Mouse (Mus musculus): ENCODE results near the gene Slc8b1. TPM values are rescaled to one million over a fixed set of nuclear protein-coding genes. Genes with fewer than 3 reads are reported as not detected.
A peak's percentile ranks its signal among the peaks of the same experiment; 100 is the strongest.
"Not testable (repeated sequence)": the region's sequence is repeated elsewhere in the genome, so short reads cannot be mapped to it uniquely, and the experiment has no call there.

Gene Slc8b1
- polyA plus RNA-seq, 1 experiment from 2014 or later = 2.8 TPM

DNA sequence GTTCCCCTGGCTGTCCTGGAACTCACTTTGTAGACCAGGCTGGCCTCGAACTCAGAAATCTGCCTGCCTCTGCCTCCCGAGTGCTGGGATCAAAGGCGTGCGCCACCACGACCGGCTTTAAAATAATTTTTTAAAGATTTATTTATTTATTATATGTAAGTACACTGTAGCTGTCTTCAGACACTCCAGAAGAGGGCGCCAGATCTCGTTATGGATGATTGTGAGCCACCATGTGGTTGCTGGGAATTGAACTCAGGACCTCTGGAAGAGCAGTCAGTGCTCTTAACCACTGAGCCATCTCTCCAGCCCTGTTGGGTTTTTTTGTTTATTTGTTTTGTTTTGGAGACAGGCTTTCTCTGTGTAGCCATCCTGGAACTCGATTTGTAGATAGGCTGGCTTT, 10.4 kb upstream of the Slc8b1 start:
- not testable (repeated sequence) for H3K4me2 ChIP-seq
- 90% methylated on average over 9 of the region's 9 CpGs for WGBS

DNA sequence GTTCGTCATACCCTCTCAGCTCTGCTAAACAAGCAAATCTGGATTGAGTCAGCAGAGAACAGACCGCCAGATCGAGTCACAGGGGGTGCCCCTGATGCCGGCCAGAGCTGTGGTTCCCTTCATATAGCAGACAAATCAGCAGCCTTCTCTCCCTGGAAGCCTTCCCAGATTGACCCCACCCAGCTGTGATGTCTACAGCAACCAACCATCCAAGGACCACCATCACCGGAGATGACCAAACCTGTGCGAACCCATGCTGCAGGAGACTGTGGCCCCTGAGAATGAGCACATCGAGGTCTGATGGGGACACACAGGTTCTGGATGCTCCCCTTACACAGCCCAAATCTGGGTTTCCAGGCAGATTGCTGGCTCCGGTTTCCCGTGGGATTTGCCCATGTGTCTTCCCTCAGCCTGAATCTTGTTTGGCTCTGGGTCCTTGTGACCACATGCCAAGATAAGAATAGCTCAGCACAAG, 8.8 kb upstream of the Slc8b1 start:
- Histone ChIP-seq H3K4me3 (replicated peaks) (peak overlapping the region; percentile 90), H3K9me3 (no peaks in the 10 kb centered on the region), H3K9ac (peak overlapping the region; percentile 89; the same call in 1 of the 2 replicates), H3K27ac (no peak overlapping the region), H3K36me3 (replicated peaks) (peaks cover 9% of the 10 kb centered on the region; the same call in 1 of the 2 replicates), H3K4me2 (peak overlapping the region; percentile 97), H3K27me3 (no peaks in the 10 kb centered on the region), H3K4me1 (peaks cover 18% of the 10 kb centered on the region)
- WGBS = 72% methylated on average over 9 of the region's 9 CpGs
- no peak for ATAC-seq (ENCODE audit: low FRiP score)

More for the DNA sequence above, 10.4 kb upstream of the Slc8b1 start:
- not testable (repeated sequence) for H3K27me3 ChIP-seq; H3K9ac ChIP-seq; H3K9me3 ChIP-seq; H3K4me3 ChIP-seq (replicated peaks); ATAC-seq (ENCODE audit: low FRiP score); H3K36me3 ChIP-seq (replicated peaks); H3K27ac ChIP-seq
- H3K4me1 ChIP-seq = peaks cover 17% of the 10 kb centered on the region

DNA sequence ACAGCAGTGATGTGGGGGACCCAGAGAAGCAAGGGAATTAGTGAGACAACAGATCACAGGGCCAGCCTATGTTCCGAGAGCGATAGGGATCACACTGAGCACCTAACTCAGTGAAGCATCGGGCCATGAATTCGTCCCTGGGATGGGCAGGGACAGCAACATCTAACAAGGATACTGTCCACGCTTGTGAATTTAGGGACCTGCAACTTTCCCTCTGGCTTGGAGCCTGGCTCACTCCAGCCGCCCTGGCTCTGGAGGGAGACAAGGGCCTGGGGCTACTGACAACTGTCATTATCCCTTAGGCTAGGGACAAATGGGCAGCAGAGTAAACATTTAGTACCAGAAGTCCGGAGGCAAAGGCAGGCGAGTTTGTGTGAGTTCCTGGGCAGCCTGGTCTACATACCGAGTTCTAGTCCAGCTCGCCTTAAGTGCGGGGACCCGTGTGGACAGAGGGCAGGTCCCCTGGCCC, 8.3 kb upstream of the Slc8b1 start:
- 9% methylated on average over 12 of the region's 12 CpGs for WGBS
- no peak for ATAC-seq (ENCODE audit: low FRiP score)

DNA sequence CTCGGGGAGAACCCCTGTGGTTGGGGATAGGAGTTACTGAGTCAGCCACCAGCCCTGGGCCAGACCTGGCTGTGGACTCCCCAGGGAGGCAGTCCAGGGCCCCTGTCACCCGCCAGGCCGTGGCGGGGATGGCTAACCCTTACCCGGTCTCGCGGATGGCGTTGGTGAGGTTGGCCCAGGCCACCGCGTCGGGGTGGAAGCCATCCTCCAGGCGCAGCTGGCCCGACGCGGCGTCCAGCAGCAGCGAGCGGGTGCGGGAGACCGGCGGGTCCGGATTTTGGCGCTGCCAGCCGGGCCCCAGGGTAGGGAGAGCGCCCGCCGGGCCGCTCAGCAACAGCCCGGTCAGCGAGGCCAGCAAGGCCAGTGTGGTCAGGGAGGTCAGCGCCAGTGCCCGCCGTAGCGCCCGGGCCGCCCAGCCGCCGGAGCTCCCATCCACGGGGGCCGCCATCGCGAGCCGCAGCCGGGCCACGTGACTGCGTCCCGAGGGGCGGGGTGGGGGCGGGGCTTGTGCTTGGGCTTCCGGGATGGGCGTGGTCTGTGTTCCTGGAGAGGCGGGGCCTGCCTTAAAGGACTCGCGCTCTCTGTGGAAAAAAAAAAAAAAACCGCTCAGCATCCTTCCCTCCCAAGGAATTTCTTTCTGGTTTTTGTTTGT, 7.7 kb upstream of the Slc8b1 start, which contains the start of gene Plbd2:
TSS of gene Plbd2 (minus strand) at position 482 of the 652 bp plus-strand sequence.
- peak within 1 kb of the TSS; percentile 89 for H3K9ac ChIP-seq
- peak; percentile 84 for ATAC-seq (ENCODE audit: low FRiP score)
- H3K9me3 ChIP-seq = no peaks in the 10 kb centered on the region
- H3K27ac ChIP-seq = no peak within 1 kb of the TSS
- H3K36me3 ChIP-seq (replicated peaks) = peaks cover 7% of the 10 kb centered on the region; the same call in 1 of the 2 replicates
- H3K4me3 ChIP-seq (replicated peaks) = peak within 1 kb of the TSS; percentile 90
- peaks cover 18% of the 10 kb centered on the region for H3K4me1 ChIP-seq
- no peaks in the 10 kb centered on the region for H3K27me3 ChIP-seq
- H3K4me2 ChIP-seq = peak within 1 kb of the TSS; percentile 97
- WGBS = under 1% methylated on average over 53 of the region's 55 CpGs

More for the DNA sequence above, 8.3 kb upstream of the Slc8b1 start:
- H3K36me3 ChIP-seq (replicated peaks) = peaks cover 9% of the 10 kb centered on the region; the same call in 1 of the 2 replicates
- peaks cover 18% of the 10 kb centered on the region for H3K4me1 ChIP-seq
- no peaks in the 10 kb centered on the region for H3K9me3 ChIP-seq
- no peaks in the 10 kb centered on the region for H3K27me3 ChIP-seq
- peak overlapping the region; percentile 89 for H3K9ac ChIP-seq
- H3K4me2 ChIP-seq = peak overlapping the region; percentile 97
- H3K4me3 ChIP-seq (replicated peaks) = peak overlapping the region; percentile 90
- no peak overlapping the region for H3K27ac ChIP-seq

DNA sequence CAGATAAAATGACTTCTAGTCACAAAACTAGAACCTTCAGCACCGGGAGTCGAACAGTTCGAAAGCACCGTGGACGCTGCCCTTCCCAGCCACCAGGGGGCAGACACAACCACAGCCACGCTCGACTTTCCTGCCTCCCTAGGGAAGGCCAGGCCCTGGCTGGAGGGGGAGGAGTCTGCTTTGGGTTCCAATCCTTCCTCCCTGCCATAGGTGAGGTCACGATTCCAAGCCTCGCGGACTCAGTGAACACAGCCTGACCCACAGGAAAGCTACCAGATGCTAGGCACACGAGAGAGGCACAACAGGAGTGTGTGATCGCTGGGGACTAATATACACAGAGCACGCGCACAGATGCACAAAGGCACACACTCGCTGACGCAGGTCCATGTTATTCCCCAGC, 5.6 kb upstream of the Slc8b1 start:
- Histone ChIP-seq H3K4me3 (replicated peaks) (no peak overlapping the region), H3K36me3 (replicated peaks) (no peaks in the 10 kb centered on the region), H3K9ac (no peak overlapping the region), H3K4me2 (0 out of 2 replicates have a peak overlapping the region, but pooled peaks have one; percentile 17), H3K27me3 (no peaks in the 10 kb centered on the region), H3K9me3 (no peaks in the 10 kb centered on the region), H3K27ac (no peak overlapping the region), H3K4me1 (peaks cover 20% of the 10 kb centered on the region)
- WGBS = 19% methylated on average over 16 of the region's 16 CpGs
- ATAC-seq (ENCODE audit: low FRiP score) = peak; percentile 27; the same call in 1 of the 2 replicates

DNA sequence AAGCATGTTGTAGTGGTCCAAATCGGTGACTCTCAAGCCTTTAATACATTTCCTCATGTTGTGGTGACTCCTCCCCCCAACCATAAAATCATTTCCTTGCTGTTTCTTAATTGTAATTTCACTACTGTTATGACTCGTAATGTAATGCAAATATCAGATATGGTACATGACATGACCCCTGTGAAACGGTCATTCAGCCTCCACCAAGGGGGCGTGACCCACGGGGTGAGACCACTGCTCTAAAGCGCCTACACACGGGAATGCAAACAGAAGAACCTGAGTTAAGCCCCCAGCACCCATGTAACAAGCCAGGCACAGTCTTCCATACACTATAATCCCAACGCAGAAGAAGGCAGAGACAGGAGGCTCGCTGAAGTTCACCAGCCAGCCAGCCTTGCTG, 5.2 kb upstream of the Slc8b1 start:
- Histone ChIP-seq H3K4me3 (replicated peaks) (no peak overlapping the region), H3K9me3 (no peaks in the 10 kb centered on the region), H3K27ac (no peak overlapping the region), H3K4me2 (no peak overlapping the region), H3K9ac (no peak overlapping the region), H3K36me3 (replicated peaks) (no peaks in the 10 kb centered on the region), H3K27me3 (no peaks in the 10 kb centered on the region), H3K4me1 (peaks cover 24% of the 10 kb centered on the region)
- ATAC-seq (ENCODE audit: low FRiP score) = no peak
- WGBS = 74% methylated on average over 9 of the region's 9 CpGs

DNA sequence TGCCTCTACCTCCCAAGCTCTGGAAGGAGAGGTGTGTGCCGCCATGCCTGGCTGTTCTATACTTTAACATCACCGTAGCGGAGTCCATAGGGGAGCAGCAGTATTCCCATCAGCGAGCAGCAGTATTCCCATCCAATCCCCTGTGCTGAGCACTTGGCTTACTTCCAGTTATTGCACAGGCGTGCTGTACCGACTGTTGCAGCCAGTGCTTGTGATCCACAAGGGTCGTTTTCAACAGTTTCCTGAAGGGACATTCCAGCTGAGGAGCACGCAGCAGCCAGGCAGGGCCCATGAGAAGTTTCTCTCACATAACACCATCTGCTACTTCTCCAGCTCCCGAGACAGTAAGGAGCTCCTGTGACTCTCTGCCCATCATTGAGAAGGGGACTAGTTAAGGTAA, 4.5 kb upstream of the Slc8b1 start:
- ATAC-seq (ENCODE audit: low FRiP score) = no peak
- no peaks in the 10 kb centered on the region for H3K36me3 ChIP-seq (replicated peaks)
- peaks cover 3% of the 10 kb centered on the region for H3K27me3 ChIP-seq
- WGBS = 75% methylated on average over 9 of the region's 9 CpGs
- H3K4me2 ChIP-seq = no peak overlapping the region
- no peak overlapping the region for H3K9ac ChIP-seq
- H3K9me3 ChIP-seq = no peaks in the 10 kb centered on the region
- H3K4me3 ChIP-seq (replicated peaks) = no peak overlapping the region
- no peak overlapping the region for H3K27ac ChIP-seq
- H3K4me1 ChIP-seq = peaks cover 31% of the 10 kb centered on the region

DNA sequence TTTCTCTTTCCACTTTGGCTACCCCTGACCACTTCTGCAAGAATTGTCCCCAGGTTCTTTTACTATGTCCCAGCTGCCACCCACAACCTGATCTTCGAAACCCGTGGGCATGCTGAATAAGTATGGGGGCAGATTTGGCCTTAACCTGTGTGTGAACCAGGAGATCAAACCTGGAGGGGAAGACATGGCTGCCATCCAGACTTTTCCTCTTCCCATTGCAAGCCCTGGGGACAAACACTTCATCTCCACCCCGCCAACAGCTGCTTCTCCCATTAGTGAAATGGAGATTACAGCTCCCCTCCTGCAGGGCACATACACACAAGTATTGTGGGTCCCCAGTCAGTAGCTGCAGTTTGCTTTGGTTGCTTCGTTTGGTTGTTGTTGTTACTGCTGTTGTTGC, 3.7 kb upstream of the Slc8b1 start:
- Histone ChIP-seq H3K4me3 (replicated peaks) (no peak overlapping the region), H3K4me2 (no peak overlapping the region), H3K9ac (no peak overlapping the region), H3K9me3 (no peaks in the 10 kb centered on the region), H3K36me3 (replicated peaks) (no peaks in the 10 kb centered on the region), H3K27ac (no peak overlapping the region), H3K4me1 (peaks cover 25% of the 10 kb centered on the region), H3K27me3 (peaks cover 11% of the 10 kb centered on the region)
- 53% methylated on average over 4 of the region's 4 CpGs for WGBS
- no peak for ATAC-seq (ENCODE audit: low FRiP score)

DNA sequence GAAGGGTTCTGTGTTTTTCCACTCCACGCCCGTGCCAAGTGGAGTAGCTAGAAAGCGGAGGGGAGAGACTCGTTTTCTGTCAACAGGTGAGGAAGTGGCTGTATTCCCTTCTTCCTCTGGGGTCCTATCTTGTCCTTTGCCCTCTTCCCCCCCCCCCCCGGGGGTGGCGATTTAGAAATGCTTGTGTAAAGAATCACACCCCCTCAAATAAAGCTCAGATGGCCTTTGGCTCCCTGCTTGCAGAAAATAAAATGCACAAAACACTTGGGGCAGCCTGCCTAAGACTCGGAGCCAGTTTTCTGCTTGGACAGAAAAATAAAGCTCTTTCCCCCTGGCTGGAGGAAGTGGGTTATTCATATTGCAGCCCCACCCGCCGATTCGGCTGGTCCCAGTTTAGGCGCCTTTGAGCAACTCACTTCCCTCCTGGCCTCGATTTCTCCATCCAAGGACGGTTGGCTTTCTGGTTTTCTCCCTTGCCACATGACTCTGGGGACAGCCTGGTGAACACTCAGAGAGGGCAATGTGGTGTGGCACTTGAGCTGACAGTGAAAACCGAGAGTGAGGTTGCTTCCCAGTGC, 764 bp downstream of the Slc8b1 start:
- Histone ChIP-seq H3K9ac (no peak overlapping the region; the same call in 1 of the 2 replicates), H3K4me3 (replicated peaks) (peak overlapping the region; percentile 46), H3K27me3 (peaks cover 22% of the 10 kb centered on the region), H3K36me3 (replicated peaks) (no peaks in the 10 kb centered on the region), H3K9me3 (no peaks in the 10 kb centered on the region), H3K27ac (no peak overlapping the region), H3K4me1 (peaks cover 35% of the 10 kb centered on the region), H3K4me2 (peak overlapping the region; percentile 59)
- no peak for ATAC-seq (ENCODE audit: low FRiP score)
- 31% methylated on average over 14 of the region's 14 CpGs for WGBS

DNA sequence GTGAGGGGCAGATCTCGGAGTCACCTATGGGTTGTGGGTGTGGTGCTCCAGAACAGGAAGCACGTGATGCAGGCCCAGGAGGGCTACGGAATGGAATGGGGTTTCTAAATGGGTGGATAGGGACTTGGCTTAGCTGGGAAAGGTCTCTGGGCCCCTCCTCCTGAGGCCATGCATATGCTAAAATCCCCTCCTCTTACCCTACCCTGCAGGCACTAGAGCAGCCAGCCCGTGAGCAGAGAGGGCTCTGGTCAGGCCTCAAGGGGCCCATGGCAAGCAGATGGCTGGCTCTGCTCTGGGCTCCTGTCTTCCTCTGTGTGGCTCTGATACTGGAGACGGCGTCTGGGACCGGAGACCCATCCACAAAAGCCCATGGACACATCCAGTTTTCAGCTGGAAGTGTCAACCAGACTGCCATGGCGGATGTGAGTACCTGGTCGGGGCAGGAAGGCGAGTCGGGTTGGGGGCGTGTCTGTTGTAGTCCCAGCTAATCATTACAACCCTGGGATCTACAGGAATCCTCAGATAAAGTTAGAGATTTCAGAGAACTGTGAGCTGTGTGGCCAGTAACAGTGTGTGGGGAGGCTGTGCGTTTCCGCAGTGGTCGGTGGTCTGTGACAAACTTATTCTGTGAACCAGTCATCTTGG, 2.1 kb downstream of the Slc8b1 start:
- Histone ChIP-seq H3K4me1 (peaks cover 35% of the 10 kb centered on the region), H3K27ac (no peak overlapping the region), H3K4me3 (replicated peaks) (no peak overlapping the region), H3K27me3 (peaks cover 22% of the 10 kb centered on the region), H3K4me2 (no peak overlapping the region), H3K9ac (no peak overlapping the region), H3K9me3 (no peaks in the 10 kb centered on the region), H3K36me3 (replicated peaks) (no peaks in the 10 kb centered on the region)
- 42% methylated on average over 15 of the region's 15 CpGs for WGBS
- no peak for ATAC-seq (ENCODE audit: low FRiP score)

DNA sequence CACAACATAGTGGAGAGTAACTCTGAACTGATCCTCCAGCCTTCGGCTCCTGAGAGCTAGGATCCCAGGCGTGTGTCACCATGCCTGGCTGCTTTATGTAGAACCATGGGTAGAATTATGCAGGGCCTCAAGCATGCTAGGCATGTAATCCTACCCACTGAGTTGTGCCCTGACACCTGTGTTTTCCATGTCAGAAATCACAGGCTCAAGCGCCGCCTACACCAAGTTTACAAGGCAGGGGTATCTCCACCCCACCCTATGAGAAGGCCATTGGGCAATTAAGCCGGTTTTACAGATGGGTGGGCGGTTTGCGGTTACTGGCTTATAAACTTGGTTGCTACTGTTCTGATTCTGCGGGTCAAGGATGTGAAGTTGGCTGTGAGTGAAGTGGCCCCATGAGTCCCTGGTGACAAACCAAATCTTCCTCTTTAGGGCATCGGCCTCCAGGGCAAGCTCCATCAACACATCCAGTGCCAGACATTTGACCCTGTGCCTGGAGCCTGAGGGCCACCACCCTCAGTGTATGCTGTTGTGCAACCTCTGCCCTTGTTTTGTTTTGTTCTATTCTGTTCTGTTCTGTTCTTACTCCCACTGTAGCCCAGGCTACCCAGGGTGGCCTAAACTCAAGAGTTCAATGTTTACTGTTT, 3.2 kb downstream of the Slc8b1 start:
- Histone ChIP-seq H3K27me3 (peaks cover 22% of the 10 kb centered on the region), H3K36me3 (replicated peaks) (no peaks in the 10 kb centered on the region), H3K9ac (no peak overlapping the region), H3K4me2 (no peak overlapping the region), H3K9me3 (no peaks in the 10 kb centered on the region), H3K4me3 (replicated peaks) (no peak overlapping the region), H3K4me1 (peaks cover 35% of the 10 kb centered on the region), H3K27ac (no peak overlapping the region)
- ATAC-seq (ENCODE audit: low FRiP score) = no peak
- 94% methylated on average over 9 of the region's 9 CpGs for WGBS

DNA sequence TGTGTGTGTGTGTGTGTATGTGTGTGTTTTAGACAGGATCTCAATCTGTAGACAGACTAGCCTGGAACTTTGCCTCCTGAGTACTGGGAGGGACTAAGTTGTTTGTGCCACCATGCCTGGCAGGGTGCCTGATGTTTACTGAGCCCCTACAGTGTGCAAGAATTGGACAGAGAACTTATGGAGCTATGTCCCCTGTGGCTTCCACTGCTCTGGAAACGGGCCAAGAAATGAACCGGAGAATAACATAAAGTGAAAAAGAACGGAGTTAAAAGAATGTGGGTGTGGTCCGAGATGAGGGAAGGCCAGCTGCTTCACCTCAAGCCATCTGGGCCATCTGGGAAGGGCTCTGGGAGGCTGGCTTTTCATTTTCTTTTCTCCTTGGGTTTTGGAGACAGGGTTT, 3.8 kb downstream of the Slc8b1 start:
- Histone ChIP-seq H3K9ac (no peak overlapping the region), H3K36me3 (replicated peaks) (no peaks in the 10 kb centered on the region), H3K9me3 (no peaks in the 10 kb centered on the region), H3K4me2 (no peak overlapping the region; the same call in 1 of the 2 replicates), H3K4me1 (peaks cover 35% of the 10 kb centered on the region), H3K27me3 (peaks cover 22% of the 10 kb centered on the region), H3K4me3 (replicated peaks) (no peak overlapping the region), H3K27ac (peak overlapping the region; percentile 53; the same call in 1 of the 2 replicates)
- no peak for ATAC-seq (ENCODE audit: low FRiP score)
- WGBS = 48% methylated on average over 4 of the region's 4 CpGs

All from forebrain, embryonic 12.5 days (tissue).